Mouse (Mus musculus) liver, embryonic 13.5 days (tissue): ENCODE measurements around the gene Ate1. TPM values are rescaled to one million over a fixed set of nuclear protein-coding genes. Genes with fewer than 3 reads are reported as not detected.
"Not testable (repeated sequence)": the region's sequence is repeated elsewhere in the genome, so short reads cannot be mapped to it uniquely, and the experiment has no call there.

Source experiments
- ATAC-seq: fragments of 200-750 bp; cut with Nextera tagmentation; 2 replicates; pipeline ENCODE4 v1.8.0; 2017; ENCODE audit warnings: low read depth, mild to moderate bottlenecking, moderate number of reproducible peaks, moderate library complexity
- DNase-seq: peaks from one replicate; pipeline ENCODE4 v3.0.0; 2022
- H3K27ac ChIP-seq: fragments of 300-500 bp; sonication (generic); 2 replicates; pipeline ENCODE4 v1.5.1; 2015; ENCODE audit warnings: moderate library complexity, mild to moderate bottlenecking, inconsistent platforms
- H3K27me3 ChIP-seq: fragments of 300-500 bp; sonication (generic); 2 replicates; pipeline ENCODE4 v1.6.1; 2015; ENCODE audit warnings: mild to moderate bottlenecking, inconsistent platforms
- H3K36me3 ChIP-seq: fragments of 300-500 bp; sonication (generic); 2 replicates; pipeline ENCODE4 v1.6.1; 2015; ENCODE audit warnings: mild to moderate bottlenecking, inconsistent platforms
- H3K4me1 ChIP-seq: fragments of 300-500 bp; sonication (generic); replicated peaks from 2 replicates; pipeline ENCODE4 v1.6.1; 2015; ENCODE audit warnings: inconsistent platforms
- H3K4me2 ChIP-seq: fragments of 300-500 bp; sonication (generic); 2 replicates; pipeline ENCODE4 v1.6.1; 2015; ENCODE audit warnings: inconsistent platforms, mild to moderate bottlenecking, moderate library complexity
- H3K4me3 ChIP-seq: fragments of 300-500 bp; sonication (generic); replicated peaks from 2 replicates; pipeline ENCODE4 v1.5.1; 2015; ENCODE audit warnings: mild to moderate bottlenecking, inconsistent platforms
- H3K9ac ChIP-seq: fragments of 300-500 bp; sonication (generic); 2 replicates; pipeline ENCODE4 v1.6.1; 2015; ENCODE audit warnings: mild to moderate bottlenecking, inconsistent platforms
- H3K9me3 ChIP-seq: fragments of 300-500 bp; sonication (generic); replicated peaks from 2 replicates; pipeline ENCODE4 v1.6.1; 2016; ENCODE audit warnings: inconsistent platforms
- WGBS: fragments of 180-500 bp; shearing (Covaris S2); methylation state at CpG from one replicate; pipeline ENCODE4 v1.1.7; 2015; ENCODE audit not compliant: insufficient replicate concordance; 5-methylcytosine and 5-hydroxymethylcytosine counted together
- polyA plus RNA-seq: library from polyadenylated mRNA; unstranded; fragments of >200 nt; fragmentation: Nextera tagmentation; extraction: Ambion mirVana; gene quantifications from 2 replicates; pipeline ENCODE4 v1.2.1, GENCODE M21; 2015

Gene Ate1
- polyA plus RNA-seq, 1 experiment from 2014 or later: 28.2 TPM

DNA sequence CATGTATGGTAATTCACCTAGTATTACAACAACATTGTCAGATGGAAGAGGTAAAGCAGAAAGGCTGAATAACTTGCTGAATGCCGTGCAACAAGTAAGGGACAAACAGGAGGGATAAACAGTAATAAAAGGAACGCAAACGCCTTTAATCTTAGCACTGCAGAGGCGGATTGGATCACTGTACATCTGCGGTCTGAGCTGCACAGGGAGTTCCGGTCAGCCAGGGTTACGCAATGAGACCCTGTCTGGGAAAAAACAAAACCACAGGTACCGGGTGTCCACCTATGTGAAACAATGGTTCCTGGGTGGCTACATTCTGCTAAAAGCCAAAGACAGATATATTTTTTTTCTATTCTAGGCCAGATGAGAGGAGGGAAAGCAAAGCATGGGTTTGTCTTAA lies 3.3 kb upstream of the Ate1 start:
- 56% methylated on average over 8 of the region's 8 CpGs for WGBS
- no peaks in the 10 kb centered on the region for H3K27me3 ChIP-seq
- H3K4me1 ChIP-seq: peaks cover 22% of the 10 kb centered on the region

DNA sequence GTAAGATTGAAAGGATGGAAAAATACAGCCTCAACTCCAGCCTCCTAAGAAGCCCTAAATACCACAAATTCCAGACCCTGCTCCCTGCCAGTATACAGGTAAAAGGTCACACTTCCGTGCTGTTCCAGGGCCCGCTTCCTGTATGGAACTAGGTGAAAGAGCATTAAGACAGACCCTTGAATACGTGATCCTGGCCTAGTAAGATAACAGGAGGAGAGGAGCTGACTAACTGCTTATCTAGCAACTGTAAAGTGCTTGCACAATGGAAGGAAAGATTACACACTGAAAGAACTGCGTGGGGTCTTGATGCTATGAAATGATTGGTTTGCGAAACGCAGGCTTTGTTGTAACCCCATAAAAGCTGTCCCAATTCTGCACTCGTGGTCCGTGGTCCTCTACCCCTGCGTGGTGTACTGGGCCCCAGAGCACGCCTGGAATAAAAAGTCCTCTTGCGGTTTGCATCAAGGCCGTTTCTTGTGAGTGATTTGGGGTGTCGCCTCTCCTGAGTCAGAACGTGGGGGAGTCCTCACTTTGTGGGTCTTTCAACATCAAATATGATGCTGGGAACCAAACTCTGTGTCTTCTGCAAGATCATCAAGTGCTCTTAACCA lies 748 bp upstream of the Ate1 start:
- peak overlapping the region; percentile 98 for H3K4me3 ChIP-seq
- ATAC-seq: peak; percentile 9; the same call in 1 of the 2 replicates

More for the DNA sequence above, 3.3 kb upstream of the Ate1 start:
- no peak overlapping the region for H3K4me3 ChIP-seq
- no peak for ATAC-seq
- no peak overlapping the region for H3K27ac ChIP-seq
- H3K9ac ChIP-seq: no peak overlapping the region
- DNase-seq: no peak
- H3K9me3 ChIP-seq: no peaks in the 10 kb centered on the region
- H3K36me3 ChIP-seq: no peaks in the 10 kb centered on the region
- no peak overlapping the region for H3K4me2 ChIP-seq

DNA sequence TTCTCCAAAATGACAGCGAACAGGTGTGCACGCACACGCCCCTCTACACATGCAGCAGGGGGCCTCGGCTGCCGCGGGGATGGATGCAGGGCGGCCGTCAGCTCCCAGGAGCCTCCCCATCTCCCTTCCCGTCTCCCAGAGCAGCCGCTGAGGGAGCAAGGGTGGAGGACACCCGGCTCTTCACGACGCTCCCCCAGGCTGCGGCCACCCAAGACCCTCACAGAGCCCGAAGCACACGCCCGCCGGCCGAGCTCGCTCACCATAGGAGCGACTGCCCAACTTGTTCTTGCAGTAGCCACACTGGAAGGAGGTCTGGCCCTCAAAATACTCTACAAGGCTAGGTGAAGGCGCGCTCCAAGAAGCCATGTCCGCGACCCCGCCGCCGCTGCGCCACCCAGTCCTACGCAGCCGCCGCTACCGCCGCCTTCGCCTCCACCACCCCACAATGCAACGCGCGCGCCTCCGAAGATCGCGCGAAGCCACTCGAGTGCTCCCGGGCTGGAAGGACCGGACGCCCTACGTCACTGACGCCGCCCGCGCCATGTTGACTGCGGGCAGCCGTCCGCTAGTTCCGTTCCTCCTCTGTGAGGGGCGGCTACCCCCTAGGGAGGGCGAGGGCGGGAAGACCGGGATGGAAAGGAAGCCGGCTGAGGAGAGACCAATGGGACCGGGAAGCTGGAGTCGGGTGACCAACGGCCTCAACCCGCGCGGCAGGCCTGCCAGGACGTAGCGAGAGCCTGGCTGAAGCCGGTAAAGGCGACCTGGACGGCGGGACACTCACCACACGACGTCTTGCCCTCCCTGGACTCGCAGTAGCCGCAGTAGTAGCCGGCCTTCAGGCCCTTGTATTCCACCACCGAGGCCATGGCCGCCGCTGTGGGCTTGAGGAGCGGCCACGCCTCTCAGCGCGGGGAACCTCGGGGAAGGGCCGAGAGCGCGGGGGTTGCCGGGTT lies 797 bp downstream of the Ate1 start:
- 0 out of 2 replicates have a peak, but pooled peaks cover 4% of the 10 kb centered on the region for H3K36me3 ChIP-seq
- H3K9me3 ChIP-seq: no peaks in the 10 kb centered on the region
- H3K9ac ChIP-seq: peak overlapping the region; percentile 98
- H3K27me3 ChIP-seq: no peaks in the 10 kb centered on the region
- H3K4me2 ChIP-seq: peak overlapping the region; percentile 93
- H3K4me3 ChIP-seq: peak overlapping the region; percentile 98
- peak; percentile 92 for ATAC-seq
- H3K27ac ChIP-seq: peak overlapping the region; percentile 90
- under 1% methylated on average over 90 of the region's 90 CpGs for WGBS
- DNase-seq: peak; percentile 88
- H3K4me1 ChIP-seq: peaks cover 40% of the 10 kb centered on the region

More for the DNA sequence above, 748 bp upstream of the Ate1 start:
- H3K27ac ChIP-seq: peak overlapping the region; percentile 90
- H3K27me3 ChIP-seq: no peaks in the 10 kb centered on the region
- no peaks in the 10 kb centered on the region for H3K36me3 ChIP-seq
- WGBS: 46% methylated on average over 14 of the region's 14 CpGs
- peak; percentile 27 for DNase-seq
- H3K9me3 ChIP-seq: no peaks in the 10 kb centered on the region
- peak overlapping the region; percentile 93 for H3K4me2 ChIP-seq
- H3K4me1 ChIP-seq: peaks cover 40% of the 10 kb centered on the region
- H3K9ac ChIP-seq: peak overlapping the region; percentile 98

DNA sequence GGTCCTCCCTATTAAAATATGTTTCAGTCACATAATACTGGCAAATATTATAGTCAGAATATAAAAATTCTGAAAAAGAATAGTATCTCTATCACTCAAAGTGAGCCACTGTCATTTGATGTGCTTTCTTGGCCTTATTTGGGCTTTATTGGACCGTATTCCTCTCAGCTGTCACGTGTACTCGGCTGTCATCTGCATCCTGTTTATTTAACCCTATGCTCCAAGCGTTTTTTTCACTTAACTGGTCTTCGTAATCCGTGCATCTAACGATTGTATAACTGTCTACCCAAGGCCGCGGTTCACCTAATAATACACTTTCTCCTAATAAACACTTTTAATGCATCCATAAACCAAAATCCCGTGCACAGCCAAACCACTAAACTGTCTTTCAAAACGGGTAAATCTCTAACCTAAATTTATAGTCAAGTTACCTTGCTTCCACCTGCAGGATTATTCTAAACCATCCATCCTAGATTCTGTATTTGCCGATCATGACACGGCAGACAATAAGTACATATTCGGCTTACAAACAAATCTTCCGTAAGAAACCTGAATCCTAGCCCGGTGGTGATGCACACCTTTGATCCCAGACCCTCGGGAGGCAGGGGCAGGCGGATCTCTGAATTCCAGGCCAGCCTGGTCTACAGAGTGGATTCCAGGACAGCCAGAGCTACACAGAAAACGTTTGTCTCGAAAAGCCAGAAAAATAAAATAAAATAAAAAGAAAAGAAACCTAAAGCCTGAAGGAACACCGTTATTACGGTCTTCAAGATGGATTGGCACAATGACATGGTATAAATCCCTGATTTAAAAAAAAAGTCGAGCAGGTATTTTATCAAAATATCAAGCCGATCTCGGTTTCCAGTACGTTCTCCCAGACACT lies 1.7 kb downstream of the Ate1 start:
- H3K9ac ChIP-seq: peak overlapping the region; percentile 98
- no peaks in the 10 kb centered on the region for H3K9me3 ChIP-seq
- ATAC-seq (no peak), DNase-seq (no peak)
- H3K4me2 ChIP-seq: peak overlapping the region; percentile 93
- peaks cover 39% of the 10 kb centered on the region for H3K4me1 ChIP-seq
- H3K27me3 ChIP-seq: no peaks in the 10 kb centered on the region
- 25% methylated on average over 26 of the region's 26 CpGs for WGBS
- peak overlapping the region; percentile 68; the same call in 1 of the 2 replicates for H3K27ac ChIP-seq
- peak overlapping the region; percentile 98 for H3K4me3 ChIP-seq
- peaks cover 10% of the 10 kb centered on the region for H3K36me3 ChIP-seq

DNA sequence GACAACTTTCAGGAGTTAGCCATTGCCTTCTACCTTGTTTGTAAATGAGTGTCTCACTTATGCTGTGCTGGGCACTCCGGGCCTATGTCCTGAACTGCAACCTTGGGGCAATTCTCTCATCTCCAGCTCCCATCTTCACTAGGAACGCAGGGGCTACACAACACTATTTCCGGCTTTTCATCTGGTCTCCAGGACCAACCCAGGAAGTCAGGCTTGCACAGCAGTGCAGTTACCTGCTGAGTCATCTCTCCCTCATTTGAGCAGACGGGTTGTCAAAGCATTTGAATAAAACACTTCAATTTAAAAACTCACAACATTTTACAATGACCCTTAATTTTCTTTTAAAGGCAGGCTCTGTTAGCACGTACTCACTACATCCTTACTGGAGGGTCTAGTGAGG lies 9.9 kb downstream of the Ate1 start:
- no peak for ATAC-seq
- Histone ChIP-seq H3K9me3 (no peaks in the 10 kb centered on the region), H3K4me3 (no peak overlapping the region), H3K36me3 (peaks cover 62% of the 10 kb centered on the region), H3K4me2 (no peak overlapping the region), H3K4me1 (no peaks in the 10 kb centered on the region), H3K27ac (no peak overlapping the region), H3K9ac (no peak overlapping the region), H3K27me3 (no peaks in the 10 kb centered on the region)
- WGBS: 71% methylated on average over 5 of the region's 5 CpGs
- DNase-seq: no peak

DNA sequence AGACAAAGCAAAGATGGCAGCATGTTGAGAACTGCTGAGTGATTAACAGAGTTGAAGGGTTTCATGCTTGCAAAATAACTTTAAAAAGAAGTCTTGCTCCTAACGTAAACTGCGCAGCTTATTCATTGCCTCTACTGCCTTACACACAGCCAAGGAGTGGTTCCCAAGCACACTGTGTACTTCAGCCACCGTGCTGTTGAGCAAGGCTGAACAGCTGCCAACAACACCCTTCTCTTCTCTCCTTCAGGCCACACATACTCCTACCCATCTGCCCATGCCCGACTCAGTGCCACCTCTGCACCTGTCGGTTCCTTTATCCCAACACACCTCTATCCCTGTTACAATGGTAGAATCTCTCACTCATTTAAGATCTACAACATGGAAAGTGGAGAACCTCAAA lies 17.2 kb downstream of the Ate1 start:
- Histone ChIP-seq H3K4me3 (no peak overlapping the region), H3K4me1 (no peaks in the 10 kb centered on the region), H3K9me3 (no peaks in the 10 kb centered on the region), H3K4me2 (no peak overlapping the region), H3K27me3 (no peaks in the 10 kb centered on the region), H3K27ac (no peak overlapping the region), H3K9ac (no peak overlapping the region), H3K36me3 (peaks cover 64% of the 10 kb centered on the region)
- no peak for ATAC-seq
- DNase-seq: no peak
- WGBS: 85% methylated on average over 5 of the region's 5 CpGs

DNA sequence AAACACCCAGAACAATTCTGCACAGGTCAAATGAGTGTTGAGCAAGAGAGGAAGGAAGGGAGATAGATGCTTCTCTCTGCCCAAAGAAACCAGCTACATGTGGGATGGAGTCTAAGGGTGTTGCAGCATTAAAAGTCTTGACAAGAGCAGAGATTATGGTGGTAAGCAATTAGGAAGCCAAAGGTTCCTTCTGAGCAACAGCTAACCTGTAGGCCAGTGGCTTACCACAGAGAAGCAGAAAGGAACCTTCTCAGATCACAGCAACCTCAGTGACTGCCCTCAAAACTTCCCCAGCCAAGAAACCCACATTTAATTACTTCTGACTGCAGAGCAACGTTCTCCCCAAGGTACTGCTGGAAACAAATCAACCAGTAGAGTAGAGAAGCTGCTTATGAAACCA lies 18.7 kb downstream of the Ate1 start:
- H3K27ac ChIP-seq: no peak overlapping the region
- no peak overlapping the region for H3K9ac ChIP-seq
- H3K27me3 ChIP-seq: no peaks in the 10 kb centered on the region
- WGBS: 35% methylated on average over 1 of the region's 1 CpGs
- H3K4me3 ChIP-seq: no peak overlapping the region
- peaks cover 52% of the 10 kb centered on the region for H3K36me3 ChIP-seq
- DNase-seq (no peak), ATAC-seq (no peak)
- H3K4me1 ChIP-seq: no peaks in the 10 kb centered on the region
- no peaks in the 10 kb centered on the region for H3K9me3 ChIP-seq
- H3K4me2 ChIP-seq: no peak overlapping the region

DNA sequence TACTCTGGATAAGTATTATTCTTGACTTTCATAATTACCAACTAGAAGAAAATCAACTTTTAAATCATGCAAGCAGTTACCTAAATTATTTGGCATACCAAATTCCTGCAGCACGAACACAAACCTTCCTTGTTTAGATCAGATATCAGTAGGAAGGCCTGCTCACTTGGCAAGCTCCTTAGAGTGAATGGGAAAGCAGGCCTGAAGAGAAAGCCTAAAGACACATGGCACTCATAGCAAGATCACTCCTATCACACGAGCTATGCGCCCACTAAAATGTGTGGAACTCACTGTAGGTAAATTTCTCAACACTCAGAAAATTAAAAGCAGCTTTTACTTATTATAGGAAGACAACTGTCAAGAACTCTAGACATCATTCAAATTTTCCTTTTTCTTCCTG lies 26.8 kb downstream of the Ate1 start:
- Histone ChIP-seq H3K4me2 (no peak overlapping the region), H3K36me3 (peaks cover 5% of the 10 kb centered on the region), H3K4me3 (no peak overlapping the region), H3K27me3 (no peaks in the 10 kb centered on the region), H3K9ac (no peak overlapping the region), H3K9me3 (no peaks in the 10 kb centered on the region), H3K27ac (no peak overlapping the region), H3K4me1 (0 out of 2 replicates have a peak, but pooled peaks cover 2% of the 10 kb centered on the region)
- 67% methylated on average over 3 of the region's 3 CpGs for WGBS
- ATAC-seq (no peak), DNase-seq (no peak)

DNA sequence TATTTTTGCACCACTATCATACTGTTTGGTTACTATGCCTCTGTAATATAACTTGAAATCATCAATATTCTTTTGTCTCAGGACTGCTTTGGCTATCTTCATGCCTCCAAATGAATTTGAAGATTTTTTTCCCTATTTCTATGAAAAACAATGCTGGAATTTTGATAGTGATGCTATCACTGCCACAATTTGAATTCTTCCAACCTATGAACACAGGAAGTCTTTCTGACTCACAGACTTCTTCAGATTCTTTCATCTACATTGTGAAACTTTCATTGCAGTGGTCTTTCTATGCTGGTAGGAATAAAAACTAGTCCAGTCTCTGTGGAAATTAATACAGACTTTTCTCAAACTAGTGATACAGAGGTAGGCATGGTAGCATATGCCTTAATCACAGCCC lies 28.1 kb downstream of the Ate1 start:
- no peak for DNase-seq
- ATAC-seq: no peak
- Histone ChIP-seq H3K9ac (no peak overlapping the region), H3K9me3 (no peaks in the 10 kb centered on the region), H3K36me3 (peaks cover 9% of the 10 kb centered on the region), H3K27me3 (no peaks in the 10 kb centered on the region), H3K27ac (no peak overlapping the region), H3K4me2 (no peak overlapping the region), H3K4me3 (no peak overlapping the region), H3K4me1 (0 out of 2 replicates have a peak, but pooled peaks cover 2% of the 10 kb centered on the region)

DNA sequence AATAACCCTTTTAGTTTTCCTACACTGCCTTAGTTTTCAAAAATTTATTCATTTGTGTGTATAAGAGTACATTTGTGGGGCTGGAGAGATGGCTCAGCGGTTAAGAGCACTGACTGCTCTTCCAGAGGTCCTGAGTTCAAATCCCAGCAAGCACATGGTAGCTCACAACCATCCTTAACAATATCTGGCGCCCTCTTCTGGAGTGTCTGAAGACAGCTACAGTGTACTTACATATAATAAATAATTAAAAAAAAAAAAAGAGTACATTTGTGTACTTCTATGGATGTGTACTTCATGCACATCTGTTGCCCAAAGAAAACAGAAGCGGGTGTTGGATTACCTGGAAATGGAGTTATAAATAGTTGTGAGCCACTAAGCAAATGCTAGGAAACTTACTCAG lies 41.2 kb downstream of the Ate1 start:
- not testable (repeated sequence) for H3K27ac ChIP-seq, H3K9me3 ChIP-seq, H3K9ac ChIP-seq, ATAC-seq, H3K4me1 ChIP-seq, DNase-seq, H3K4me2 ChIP-seq, H3K27me3 ChIP-seq, H3K4me3 ChIP-seq
- 77% methylated on average over 3 of the region's 3 CpGs for WGBS
- H3K36me3 ChIP-seq: peaks cover 22% of the 10 kb centered on the region

DNA sequence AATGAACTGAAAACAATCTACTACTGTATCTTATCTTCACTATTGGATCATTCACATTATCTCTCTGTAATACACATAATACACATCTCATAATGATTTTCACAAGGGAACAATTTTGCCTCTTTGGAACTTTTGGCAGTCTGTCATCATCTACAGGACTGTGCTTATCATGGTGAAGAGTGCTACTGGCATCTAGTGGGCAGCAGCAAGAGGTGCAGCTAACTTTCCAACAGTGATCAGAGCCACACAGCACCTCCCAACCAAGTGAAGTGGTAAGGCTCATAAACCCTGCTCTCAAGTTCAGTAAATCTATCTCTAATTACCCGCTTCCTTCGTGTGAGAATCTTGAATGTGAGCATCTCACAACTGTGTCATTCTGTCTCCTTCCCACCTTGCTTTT lies 44.2 kb downstream of the Ate1 start:
- ATAC-seq (no peak), DNase-seq (no peak)
- peaks cover 24% of the 10 kb centered on the region for H3K36me3 ChIP-seq
- no peaks in the 10 kb centered on the region for H3K27me3 ChIP-seq
- no peak overlapping the region for H3K9ac ChIP-seq
- 59% methylated on average over 2 of the region's 2 CpGs for WGBS
- no peaks in the 10 kb centered on the region for H3K9me3 ChIP-seq
- no peaks in the 10 kb centered on the region for H3K4me1 ChIP-seq
- no peak overlapping the region for H3K4me2 ChIP-seq
- no peak overlapping the region for H3K27ac ChIP-seq
- H3K4me3 ChIP-seq: no peak overlapping the region
